Mouse (Mus musculus): ENCODE results near the gene Ankrd44. TPM values are rescaled to one million over a fixed set of nuclear protein-coding genes. Genes with fewer than 3 reads are reported as not detected.

The Ankrd44 gene
- polyA plus RNA-seq, 1 experiment from 2014 or later: 11.2 TPM

GRCm38 (mm10) chr1:54916456-54916855 is 9.7 kb downstream of the Ankrd44 start:
- Histone ChIP-seq H3K4me2 (no peak overlapping the region), H3K27me3 (replicated peaks) (no peaks in the 10 kb centered on the region), H3K36me3 (no peaks in the 10 kb centered on the region), H3K9me3 (no peaks in the 10 kb centered on the region), H3K27ac (no peak overlapping the region), H3K4me1 (peaks cover 10% of the 10 kb centered on the region; the same call in 1 of the 2 replicates), H3K9ac (no peak overlapping the region), H3K4me3 (replicated peaks) (no peak overlapping the region)
- ATAC-seq (ENCODE audit: insufficient read depth, low FRiP score, low read depth): no peak
- 71% methylated on average over 4 of the region's 4 CpGs for WGBS

- ATAC-seq (ENCODE audit: insufficient read depth, low FRiP score, low read depth): no peak
- Histone ChIP-seq H3K4me3 (replicated peaks) (no peak overlapping the region), H3K4me1 (peaks cover 14% of the 10 kb centered on the region; the same call in 1 of the 2 replicates), H3K9me3 (no peaks in the 10 kb centered on the region), H3K4me2 (no peak overlapping the region), H3K36me3 (no peaks in the 10 kb centered on the region), H3K9ac (no peak overlapping the region), H3K27me3 (replicated peaks) (no peaks in the 10 kb centered on the region), H3K27ac (peak overlapping the region; percentile 57)
- WGBS: 17% methylated on average over 9 of the region's 9 CpGs
These were observed 11.8 kb downstream of the Ankrd44 start for GRCm38 (mm10) chr1:54914387-54914786.

GRCm38 (mm10) chr1:54913379-54913873 is 12.8 kb downstream of the Ankrd44 start:
- H3K36me3 ChIP-seq: no peaks in the 10 kb centered on the region
- H3K4me1 ChIP-seq: peaks cover 20% of the 10 kb centered on the region
- no peaks in the 10 kb centered on the region for H3K27me3 ChIP-seq (replicated peaks)
- no peak overlapping the region for H3K4me3 ChIP-seq (replicated peaks)
- H3K27ac ChIP-seq: no peak overlapping the region
- H3K9me3 ChIP-seq: no peaks in the 10 kb centered on the region
- no peak overlapping the region for H3K9ac ChIP-seq
- H3K4me2 ChIP-seq: no peak overlapping the region
- no peak for ATAC-seq (ENCODE audit: insufficient read depth, low FRiP score, low read depth)
- WGBS: 88% methylated on average over 3 of the region's 3 CpGs

DNA sequence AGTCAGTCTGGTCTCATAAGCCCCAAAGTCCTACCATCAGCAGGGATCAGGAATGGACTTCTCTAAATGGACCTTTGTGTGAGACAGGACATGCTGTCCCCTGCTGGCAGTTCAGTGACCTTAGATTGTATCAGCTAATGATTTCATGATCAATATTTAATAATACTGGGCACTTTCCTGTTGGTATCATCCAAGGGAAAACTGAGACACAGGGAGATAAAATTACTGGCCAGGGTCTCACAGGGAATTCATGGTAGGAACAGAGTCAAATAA is 13.2 kb downstream of the Ankrd44 start:
- Histone ChIP-seq H3K4me2 (no peak overlapping the region), H3K4me3 (replicated peaks) (no peak overlapping the region), H3K27ac (no peak overlapping the region), H3K27me3 (replicated peaks) (no peaks in the 10 kb centered on the region), H3K9ac (no peak overlapping the region), H3K36me3 (no peaks in the 10 kb centered on the region), H3K9me3 (no peaks in the 10 kb centered on the region), H3K4me1 (peaks cover 20% of the 10 kb centered on the region)
- no peak; the same call in 1 of the 2 replicates for ATAC-seq (ENCODE audit: insufficient read depth, low FRiP score, low read depth)

GRCm38 (mm10) chr1:54912290-54913062 is 13.7 kb downstream of the Ankrd44 start:
- peaks cover 20% of the 10 kb centered on the region for H3K4me1 ChIP-seq
- H3K27ac ChIP-seq: no peak overlapping the region
- no peak overlapping the region for H3K9ac ChIP-seq
- H3K9me3 ChIP-seq: no peaks in the 10 kb centered on the region
- H3K27me3 ChIP-seq (replicated peaks): no peaks in the 10 kb centered on the region
- no peak overlapping the region for H3K4me3 ChIP-seq (replicated peaks)
- no peaks in the 10 kb centered on the region for H3K36me3 ChIP-seq
- peak; percentile 25; the same call in 1 of the 2 replicates for ATAC-seq (ENCODE audit: insufficient read depth, low FRiP score, low read depth)
- 53% methylated on average over 7 of the region's 7 CpGs for WGBS
- H3K4me2 ChIP-seq: no peak overlapping the region

- Histone ChIP-seq H3K27ac (no peak overlapping the region), H3K4me1 (peaks cover 27% of the 10 kb centered on the region), H3K9me3 (no peaks in the 10 kb centered on the region), H3K36me3 (no peaks in the 10 kb centered on the region), H3K4me2 (no peak overlapping the region), H3K4me3 (replicated peaks) (no peak overlapping the region), H3K9ac (no peak overlapping the region), H3K27me3 (replicated peaks) (no peaks in the 10 kb centered on the region)
- 76% methylated on average over 1 of the region's 1 CpGs for WGBS
- ATAC-seq (ENCODE audit: insufficient read depth, low FRiP score, low read depth): no peak
These were observed 15.0 kb downstream of the Ankrd44 start for GRCm38 (mm10) chr1:54911256-54911610.

- no peak for ATAC-seq (ENCODE audit: insufficient read depth, low FRiP score, low read depth)
- H3K4me3 ChIP-seq (replicated peaks): no peak overlapping the region
- no peak overlapping the region for H3K9ac ChIP-seq
- H3K27me3 ChIP-seq (replicated peaks): no peaks in the 10 kb centered on the region
- no peaks in the 10 kb centered on the region for H3K9me3 ChIP-seq
- H3K4me1 ChIP-seq: peaks cover 27% of the 10 kb centered on the region
- no peak overlapping the region for H3K4me2 ChIP-seq
- H3K27ac ChIP-seq: no peak overlapping the region
- 66% methylated on average over 5 of the region's 5 CpGs for WGBS
- no peaks in the 10 kb centered on the region for H3K36me3 ChIP-seq
These were observed 15.5 kb downstream of the Ankrd44 start for GRCm38 (mm10) chr1:54910489-54911255.

- H3K4me1 ChIP-seq: peaks cover 24% of the 10 kb centered on the region
- WGBS: 24% methylated on average over 3 of the region's 3 CpGs
- no peak for ATAC-seq (ENCODE audit: insufficient read depth, low FRiP score, low read depth)
- no peak overlapping the region for H3K27ac ChIP-seq
- no peak overlapping the region for H3K9ac ChIP-seq
- H3K27me3 ChIP-seq (replicated peaks): no peaks in the 10 kb centered on the region
- no peaks in the 10 kb centered on the region for H3K9me3 ChIP-seq
- no peak overlapping the region for H3K4me2 ChIP-seq
- no peaks in the 10 kb centered on the region for H3K36me3 ChIP-seq
- no peak overlapping the region for H3K4me3 ChIP-seq (replicated peaks)
These were observed 17.4 kb downstream of the Ankrd44 start for GRCm38 (mm10) chr1:54908786-54909185.

- H3K9ac ChIP-seq: no peak overlapping the region
- 55% methylated on average over 15 of the region's 15 CpGs for WGBS
- no peak overlapping the region for H3K27ac ChIP-seq
- H3K27me3 ChIP-seq (replicated peaks): no peaks in the 10 kb centered on the region
- no peak for ATAC-seq (ENCODE audit: insufficient read depth, low FRiP score, low read depth)
- peaks cover 19% of the 10 kb centered on the region for H3K4me1 ChIP-seq
- no peak overlapping the region for H3K4me3 ChIP-seq (replicated peaks)
- no peak overlapping the region for H3K4me2 ChIP-seq
- peaks cover 5% of the 10 kb centered on the region; the same call in 1 of the 2 replicates for H3K36me3 ChIP-seq
- no peaks in the 10 kb centered on the region for H3K9me3 ChIP-seq
These were observed 19.0 kb downstream of the Ankrd44 start for GRCm38 (mm10) chr1:54907066-54907639.

- Histone ChIP-seq H3K4me1 (peaks cover 18% of the 10 kb centered on the region), H3K27ac (no peak overlapping the region), H3K4me3 (replicated peaks) (no peak overlapping the region), H3K9ac (no peak overlapping the region), H3K36me3 (peaks cover 5% of the 10 kb centered on the region; the same call in 1 of the 2 replicates), H3K4me2 (no peak overlapping the region), H3K9me3 (no peaks in the 10 kb centered on the region), H3K27me3 (replicated peaks) (no peaks in the 10 kb centered on the region)
- ATAC-seq (ENCODE audit: insufficient read depth, low FRiP score, low read depth): no peak
- 77% methylated on average over 8 of the region's 8 CpGs for WGBS
These were observed 19.9 kb downstream of the Ankrd44 start for GRCm38 (mm10) chr1:54906322-54906721.

- Histone ChIP-seq H3K4me3 (replicated peaks) (no peak overlapping the region), H3K4me1 (peaks cover 18% of the 10 kb centered on the region), H3K4me2 (no peak overlapping the region), H3K27me3 (replicated peaks) (no peaks in the 10 kb centered on the region), H3K9me3 (no peaks in the 10 kb centered on the region), H3K9ac (no peak overlapping the region), H3K36me3 (peaks cover 5% of the 10 kb centered on the region; the same call in 1 of the 2 replicates), H3K27ac (0 out of 2 replicates have a peak overlapping the region, but pooled peaks have one; percentile 54)
- WGBS: 50% methylated on average over 7 of the region's 7 CpGs
- ATAC-seq (ENCODE audit: insufficient read depth, low FRiP score, low read depth): peak; percentile 49; the same call in 1 of the 2 replicates
These were observed 20.6 kb downstream of the Ankrd44 start for GRCm38 (mm10) chr1:54905632-54906031.

DNA sequence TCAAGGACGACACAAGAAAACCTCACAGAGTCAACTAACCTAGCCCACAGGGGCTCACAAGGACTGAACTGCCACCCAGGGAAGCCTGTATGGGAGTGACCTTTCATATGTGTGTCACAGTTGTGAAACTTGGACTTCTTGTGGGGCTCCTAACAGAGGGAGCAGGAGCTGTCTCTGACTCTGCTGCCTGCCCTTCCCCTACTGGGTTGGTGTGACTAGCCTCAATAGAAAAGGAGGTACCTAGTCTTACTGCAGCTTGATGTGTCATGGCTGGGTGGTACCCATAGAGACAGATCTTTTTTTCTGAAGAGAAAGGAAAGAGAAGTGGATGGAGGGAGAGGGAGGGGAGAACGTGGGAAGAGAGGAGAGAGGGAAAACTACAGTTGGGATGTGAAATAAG is 22.0 kb downstream of the Ankrd44 start:
- no peak overlapping the region for H3K4me3 ChIP-seq (replicated peaks)
- peaks cover 16% of the 10 kb centered on the region for H3K4me1 ChIP-seq
- no peaks in the 10 kb centered on the region for H3K9me3 ChIP-seq
- no peak overlapping the region for H3K9ac ChIP-seq
- no peak overlapping the region for H3K4me2 ChIP-seq
- peaks cover 5% of the 10 kb centered on the region; the same call in 1 of the 2 replicates for H3K36me3 ChIP-seq
- WGBS: 86% methylated on average over 2 of the region's 2 CpGs
- no peak overlapping the region for H3K27ac ChIP-seq
- ATAC-seq (ENCODE audit: insufficient read depth, low FRiP score, low read depth): no peak
- no peaks in the 10 kb centered on the region for H3K27me3 ChIP-seq (replicated peaks)
